Mouse (Mus musculus): ENCODE measurements around the gene Bloc1s4.

Gene Bloc1s4

GRCm38 (mm10) chr5:36717889-36718288 is 30.6 kb downstream of the Bloc1s4 start:
- DNase-seq (ENCODE audit: low read depth, low spot score) = no peak

- no peak for DNase-seq (ENCODE audit: low read depth, low spot score)
Measured at GRCm38 (mm10) chr5:36716816-36717215, 31.6 kb downstream of the Bloc1s4 start.

GRCm38 (mm10) chr5:36714832-36715231 is 33.6 kb downstream of the Bloc1s4 start:
- DNase-seq (ENCODE audit: low read depth, low spot score) = no peak

GRCm38 (mm10) chr5:36713693-36714092 is 34.8 kb downstream of the Bloc1s4 start:
- DNase-seq (ENCODE audit: low read depth, low spot score) = no peak

GRCm38 (mm10) chr5:36712553-36713534 is 35.6 kb downstream of the Bloc1s4 start:
- peak; percentile 49 for DNase-seq (ENCODE audit: low read depth, low spot score)

GRCm38 (mm10) chr5:36711863-36712262 is 36.6 kb downstream of the Bloc1s4 start:
- DNase-seq (ENCODE audit: low read depth, low spot score) = no peak

GRCm38 (mm10) chr5:36705792-36706191 is 42.7 kb downstream of the Bloc1s4 start:
- no peak for DNase-seq (ENCODE audit: low read depth, low spot score)

- no peak for DNase-seq (ENCODE audit: low read depth, low spot score)
Measured at GRCm38 (mm10) chr5:36705390-36705789, 43.1 kb downstream of the Bloc1s4 start.

- DNase-seq (ENCODE audit: low read depth, low spot score) = no peak
Measured at GRCm38 (mm10) chr5:36704684-36705083, 43.8 kb downstream of the Bloc1s4 start.

GRCm38 (mm10) chr5:36700939-36701620 is 47.4 kb downstream of the Bloc1s4 start:
- DNase-seq (ENCODE audit: low read depth, low spot score) = no peak

- no peak for DNase-seq (ENCODE audit: low read depth, low spot score)
Measured at GRCm38 (mm10) chr5:36698689-36699088, 49.8 kb downstream of the Bloc1s4 start.

GRCm38 (mm10) chr5:36698067-36698670 is 50.3 kb downstream of the Bloc1s4 start:
- DNase-seq (ENCODE audit: low read depth, low spot score) = no peak
